Mouse (Mus musculus) forebrain, embryonic 13.5 days (tissue): Measurements from ENCODE around the gene Sh3pxd2b. TPM values are rescaled to one million over a fixed set of nuclear protein-coding genes. Genes with fewer than 3 reads are reported as not detected.

ENCODE experiments used
- ATAC-seq: fragments of 200-750 bp; cut with Nextera tagmentation; 2 replicates; pipeline ENCODE4 v1.8.0; 2017
- H3K27ac ChIP-seq: fragments of 300-500 bp; sonication (generic); 2 replicates; pipeline ENCODE4 v1.5.1; 2015; ENCODE audit warnings: inconsistent platforms, mild to moderate bottlenecking, moderate library complexity
- H3K27me3 ChIP-seq: fragments of 300-500 bp; sonication (generic); 2 replicates; pipeline ENCODE4 v1.6.1; 2015; ENCODE audit warnings: mild to moderate bottlenecking, inconsistent platforms
- H3K36me3 ChIP-seq: fragments of 300-500 bp; sonication (generic); 2 replicates; pipeline ENCODE4 v1.6.1; 2015; ENCODE audit warnings: mild to moderate bottlenecking, inconsistent platforms; ENCODE audit not compliant: poor library complexity, severe bottlenecking
- H3K4me1 ChIP-seq: fragments of 300-500 bp; sonication (generic); 2 replicates; pipeline ENCODE4 v1.6.1; 2015; ENCODE audit warnings: inconsistent platforms
- H3K4me2 ChIP-seq: fragments of 300-500 bp; sonication (generic); 2 replicates; pipeline ENCODE4 v1.6.1; 2015; ENCODE audit warnings: inconsistent platforms, mild to moderate bottlenecking, moderate library complexity
- H3K4me3 ChIP-seq: fragments of 300-500 bp; sonication (generic); 2 replicates; pipeline ENCODE4 v1.5.1; 2015; ENCODE audit warnings: mild to moderate bottlenecking, inconsistent platforms
- H3K9ac ChIP-seq: fragments of 300-500 bp; sonication (generic); 2 replicates; pipeline ENCODE4 v1.6.1; 2015; ENCODE audit warnings: mild to moderate bottlenecking, inconsistent platforms
- H3K9me3 ChIP-seq: fragments of 300-500 bp; sonication (generic); replicated peaks from 2 replicates; pipeline ENCODE4 v1.6.1; 2016; ENCODE audit warnings: inconsistent platforms
- WGBS: fragments of 180-500 bp; shearing (Covaris S2); methylation state at CpG from one replicate; pipeline ENCODE4 v1.1.7; 2015; 5-methylcytosine and 5-hydroxymethylcytosine counted together
- polyA plus RNA-seq: library from polyadenylated mRNA; unstranded; fragments of >200 nt; fragmentation: Nextera tagmentation; extraction: Ambion mirVana; gene quantifications from 2 replicates; pipeline ENCODE4 v1.2.1, GENCODE M21; 2015

Sh3pxd2b gene
- polyA plus RNA-seq, 1 experiment from 2014 or later: 15.7 TPM

DNA sequence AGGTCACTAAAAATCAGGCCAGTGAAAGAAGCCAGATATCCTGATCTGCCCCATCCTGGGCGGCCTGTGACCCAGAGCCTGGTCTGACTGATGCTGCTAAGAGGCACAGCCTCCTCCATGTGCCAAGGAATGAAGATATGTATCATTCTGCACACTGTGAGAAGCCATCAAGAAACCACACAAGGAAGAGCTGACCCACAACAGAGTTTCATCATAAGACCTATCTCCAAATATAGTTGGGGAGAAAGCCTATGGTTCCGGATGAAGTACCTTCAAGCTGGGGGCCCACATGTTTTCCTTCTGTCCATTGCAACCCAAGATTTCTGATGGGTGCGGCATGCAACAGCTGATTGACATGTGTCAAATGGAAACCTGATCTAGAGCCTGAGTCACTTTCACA lies 31.6 kb upstream of the Sh3pxd2b start:
- ATAC-seq: no peak
- WGBS: 80% methylated on average over 3 of the region's 3 CpGs
- H3K4me2 ChIP-seq: no peak overlapping the region

DNA sequence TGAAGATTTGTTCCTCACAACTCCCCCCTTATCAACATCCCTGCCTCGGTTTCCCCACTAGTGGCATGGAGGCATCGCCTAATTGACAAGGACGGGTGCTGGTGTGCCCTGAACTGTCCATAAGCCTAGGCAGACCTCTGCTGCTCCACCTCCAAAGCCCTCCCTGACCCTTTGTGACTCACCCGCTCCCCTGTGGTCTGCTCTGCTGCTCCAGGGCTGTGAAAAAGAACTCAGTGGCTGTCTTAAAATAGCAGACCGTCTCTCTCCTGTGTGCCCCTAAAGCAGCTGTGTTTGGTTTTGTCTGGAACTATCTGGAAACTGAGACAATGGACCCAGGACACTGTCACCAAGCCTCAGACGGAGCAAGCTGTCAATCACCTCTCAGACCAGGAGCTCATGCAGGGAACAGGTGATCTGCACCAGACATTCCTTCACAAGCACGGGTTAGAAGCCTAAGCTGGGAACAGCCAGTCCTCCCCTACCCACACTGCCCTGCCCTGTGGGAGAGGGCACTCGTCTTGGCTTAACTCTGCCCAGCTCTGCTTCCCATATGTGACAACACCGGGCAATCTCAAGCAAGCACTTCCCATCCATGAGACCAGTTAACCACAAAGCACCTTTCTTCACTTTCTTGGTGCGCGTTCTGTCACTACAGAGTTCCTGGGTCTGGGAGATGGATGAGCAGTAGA lies 27.0 kb upstream of the Sh3pxd2b start:
- no peaks in the 10 kb centered on the region for H3K4me1 ChIP-seq
- no peak overlapping the region for H3K4me2 ChIP-seq

More for the DNA sequence above, 31.6 kb upstream of the Sh3pxd2b start:
- Histone ChIP-seq H3K4me1 (no peaks in the 10 kb centered on the region), H3K27ac (no peak overlapping the region), H3K9ac (no peak overlapping the region), H3K9me3 (no peaks in the 10 kb centered on the region), H3K4me3 (no peak overlapping the region), H3K36me3 (no peaks in the 10 kb centered on the region), H3K27me3 (no peaks in the 10 kb centered on the region)

GRCm38 (mm10) chr11:32321196-32321565 lies 26.4 kb upstream of the Sh3pxd2b start:
- no peak overlapping the region for H3K4me3 ChIP-seq
- no peaks in the 10 kb centered on the region for H3K4me1 ChIP-seq
- no peaks in the 10 kb centered on the region for H3K36me3 ChIP-seq
- no peak overlapping the region for H3K9ac ChIP-seq
- ATAC-seq: peak; percentile 21; the same call in 1 of the 2 replicates
- no peaks in the 10 kb centered on the region for H3K27me3 ChIP-seq
- H3K9me3 ChIP-seq: no peaks in the 10 kb centered on the region
- H3K27ac ChIP-seq: no peak overlapping the region
- WGBS: 42% methylated on average over 8 of the region's 8 CpGs
- H3K4me2 ChIP-seq: no peak overlapping the region

More for the DNA sequence above, 27.0 kb upstream of the Sh3pxd2b start:
- Histone ChIP-seq H3K36me3 (no peaks in the 10 kb centered on the region), H3K4me3 (no peak overlapping the region), H3K9ac (no peak overlapping the region), H3K27ac (no peak overlapping the region), H3K9me3 (no peaks in the 10 kb centered on the region), H3K27me3 (no peaks in the 10 kb centered on the region)
- ATAC-seq: no peak; the same call in 1 of the 2 replicates
- 60% methylated on average over 11 of the region's 11 CpGs for WGBS

- Histone ChIP-seq H3K27me3 (no peaks in the 10 kb centered on the region), H3K27ac (no peak overlapping the region), H3K4me2 (peak overlapping the region; percentile 29), H3K9me3 (no peaks in the 10 kb centered on the region), H3K4me1 (no peaks in the 10 kb centered on the region), H3K9ac (no peak overlapping the region), H3K4me3 (no peak overlapping the region), H3K36me3 (no peaks in the 10 kb centered on the region)
- 13% methylated on average over 15 of the region's 15 CpGs for WGBS
- peak; percentile 88 for ATAC-seq
These were observed 23.0 kb upstream of the Sh3pxd2b start for GRCm38 (mm10) chr11:32324609-32325008.

- H3K36me3 ChIP-seq: no peaks in the 10 kb centered on the region
- H3K4me2 ChIP-seq: no peak overlapping the region
- WGBS: 49% methylated on average over 6 of the region's 6 CpGs
- H3K4me1 ChIP-seq: peaks cover 15% of the 10 kb centered on the region
- no peak overlapping the region for H3K9ac ChIP-seq
- no peaks in the 10 kb centered on the region for H3K27me3 ChIP-seq
- H3K9me3 ChIP-seq: no peaks in the 10 kb centered on the region
- no peak overlapping the region for H3K4me3 ChIP-seq
- no peak overlapping the region for H3K27ac ChIP-seq
- ATAC-seq: no peak
These were observed 16.5 kb upstream of the Sh3pxd2b start for GRCm38 (mm10) chr11:32331075-32331474.

GRCm38 (mm10) chr11:32331861-32332260 lies 15.8 kb upstream of the Sh3pxd2b start:
- H3K9me3 ChIP-seq: peaks cover 2% of the 10 kb centered on the region; the same call in 1 of the 2 replicates
- 0 out of 2 replicates have a peak, but pooled peaks have one; percentile 61 for ATAC-seq
- H3K4me3 ChIP-seq: no peak overlapping the region
- no peaks in the 10 kb centered on the region for H3K27me3 ChIP-seq
- H3K4me2 ChIP-seq: no peak overlapping the region
- H3K36me3 ChIP-seq: no peaks in the 10 kb centered on the region
- H3K4me1 ChIP-seq: peaks cover 15% of the 10 kb centered on the region
- no peak overlapping the region for H3K9ac ChIP-seq
- H3K27ac ChIP-seq: no peak overlapping the region
- 54% methylated on average over 5 of the region's 5 CpGs for WGBS

DNA sequence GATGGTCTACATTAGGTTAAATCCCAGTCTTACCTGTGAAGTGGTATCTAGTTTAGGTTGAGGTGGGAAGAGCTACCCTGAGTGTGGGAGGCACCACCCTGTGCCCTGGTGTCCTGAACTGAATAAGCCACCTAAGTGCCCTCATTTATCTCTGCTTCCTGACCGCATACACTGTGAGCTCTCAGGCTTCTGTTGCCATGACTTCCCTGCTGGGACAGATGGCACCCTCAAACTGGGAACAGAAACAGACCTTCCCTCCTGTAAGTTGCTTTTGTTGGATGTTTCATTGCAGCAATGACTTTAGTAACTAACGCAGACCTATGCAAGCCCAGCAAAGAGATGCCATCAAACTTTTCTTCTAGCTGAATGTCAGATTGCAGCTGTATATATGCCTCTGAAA lies 14.4 kb upstream of the Sh3pxd2b start:
- Histone ChIP-seq H3K9me3 (peaks cover 7% of the 10 kb centered on the region; the same call in 1 of the 2 replicates), H3K27ac (no peak overlapping the region), H3K9ac (no peak overlapping the region), H3K27me3 (no peaks in the 10 kb centered on the region), H3K4me3 (no peak overlapping the region), H3K4me1 (peaks cover 15% of the 10 kb centered on the region), H3K4me2 (no peak overlapping the region), H3K36me3 (no peaks in the 10 kb centered on the region)
- WGBS: 86% methylated on average over 2 of the region's 2 CpGs
- no peak for ATAC-seq

DNA sequence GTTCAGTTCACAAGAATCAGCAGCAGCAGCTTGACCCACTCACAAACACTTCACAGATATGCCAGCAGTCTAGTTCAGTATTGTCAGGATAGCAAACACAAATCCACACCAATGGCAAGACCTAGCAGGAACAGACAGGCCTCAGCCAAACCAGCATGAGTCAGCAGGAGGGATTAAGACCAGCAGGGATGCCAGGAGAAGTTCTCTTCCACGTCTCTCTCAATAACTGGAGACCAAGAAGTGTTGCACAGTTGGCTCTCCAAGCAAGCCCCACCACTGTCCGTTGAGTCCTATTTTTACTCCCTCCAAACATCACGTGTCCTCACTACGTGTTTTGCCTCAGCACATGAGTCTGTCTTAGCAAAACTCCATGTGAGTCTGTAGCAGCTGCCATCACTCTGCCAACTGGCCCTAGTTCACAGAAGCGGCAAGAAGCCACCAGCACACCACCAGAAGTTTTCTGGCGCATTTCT lies 11.1 kb upstream of the Sh3pxd2b start:
- Histone ChIP-seq H3K4me3 (no peak overlapping the region), H3K27ac (no peak overlapping the region), H3K36me3 (no peaks in the 10 kb centered on the region), H3K9ac (no peak overlapping the region), H3K9me3 (peaks cover 7% of the 10 kb centered on the region; the same call in 1 of the 2 replicates), H3K4me1 (peaks cover 5% of the 10 kb centered on the region; the same call in 1 of the 2 replicates), H3K4me2 (no peak overlapping the region), H3K27me3 (no peaks in the 10 kb centered on the region)
- WGBS: 86% methylated on average over 6 of the region's 6 CpGs
- ATAC-seq: no peak

GRCm38 (mm10) chr11:32339131-32339531 lies 8.5 kb upstream of the Sh3pxd2b start:
- ATAC-seq: no peak
- peaks cover 7% of the 10 kb centered on the region; the same call in 1 of the 2 replicates for H3K9me3 ChIP-seq
- no peak overlapping the region for H3K4me3 ChIP-seq
- H3K4me1 ChIP-seq: no peaks in the 10 kb centered on the region
- H3K9ac ChIP-seq: no peak overlapping the region
- no peak overlapping the region for H3K4me2 ChIP-seq
- H3K27me3 ChIP-seq: no peaks in the 10 kb centered on the region
- no peak overlapping the region for H3K27ac ChIP-seq
- 82% methylated on average over 2 of the region's 2 CpGs for WGBS
- no peaks in the 10 kb centered on the region for H3K36me3 ChIP-seq

GRCm38 (mm10) chr11:32340476-32341473 lies 6.8 kb upstream of the Sh3pxd2b start:
- Histone ChIP-seq H3K4me1 (no peaks in the 10 kb centered on the region), H3K36me3 (no peaks in the 10 kb centered on the region), H3K27me3 (no peaks in the 10 kb centered on the region), H3K27ac (no peak overlapping the region), H3K9me3 (peaks cover 7% of the 10 kb centered on the region; the same call in 1 of the 2 replicates), H3K4me2 (no peak overlapping the region), H3K4me3 (no peak overlapping the region), H3K9ac (no peak overlapping the region)
- ATAC-seq: peak; percentile 63
- WGBS: 51% methylated on average over 17 of the region's 17 CpGs

GRCm38 (mm10) chr11:32342770-32343191 lies 4.8 kb upstream of the Sh3pxd2b start:
- Histone ChIP-seq H3K9ac (no peak overlapping the region), H3K36me3 (no peaks in the 10 kb centered on the region), H3K9me3 (no peaks in the 10 kb centered on the region), H3K4me3 (no peak overlapping the region), H3K27ac (no peak overlapping the region), H3K4me2 (no peak overlapping the region), H3K27me3 (no peaks in the 10 kb centered on the region), H3K4me1 (peaks cover 7% of the 10 kb centered on the region; the same call in 1 of the 2 replicates)
- ATAC-seq: no peak
- 11% methylated on average over 2 of the region's 2 CpGs for WGBS

DNA sequence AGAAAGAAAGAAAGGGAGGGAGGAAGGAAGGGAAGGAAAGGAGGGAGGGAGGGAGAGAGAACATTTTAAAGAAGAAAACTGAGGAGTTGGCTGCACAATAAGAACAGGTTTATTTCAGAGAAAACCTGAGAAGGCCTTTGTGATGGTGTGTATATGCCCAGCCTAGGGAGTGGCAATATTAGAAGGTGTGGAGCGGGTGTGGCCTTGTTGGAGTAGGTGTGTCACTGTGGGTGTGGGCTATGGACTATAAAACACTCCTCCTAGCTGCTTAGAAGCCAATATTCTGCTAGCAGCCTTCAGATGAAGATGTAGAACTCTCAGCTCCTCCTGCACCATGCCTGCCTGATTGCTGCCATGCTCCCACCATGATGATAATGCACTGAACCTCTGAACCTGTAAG lies 4.3 kb upstream of the Sh3pxd2b start:
- no peaks in the 10 kb centered on the region for H3K36me3 ChIP-seq
- H3K27me3 ChIP-seq: no peaks in the 10 kb centered on the region
- H3K9me3 ChIP-seq: no peaks in the 10 kb centered on the region
- H3K27ac ChIP-seq: no peak overlapping the region
- H3K4me3 ChIP-seq: no peak overlapping the region
- H3K4me1 ChIP-seq: peaks cover 9% of the 10 kb centered on the region
- H3K9ac ChIP-seq: no peak overlapping the region
- 89% methylated on average over 1 of the region's 1 CpGs for WGBS
- H3K4me2 ChIP-seq: no peak overlapping the region
- no peak for ATAC-seq
